Mouse (Mus musculus) small intestine, adult 2 months (tissue): Measurements from ENCODE around the gene Mgat4e. TPM values are rescaled to one million over a fixed set of nuclear protein-coding genes. Genes with fewer than 3 reads are reported as not detected.
"Not testable (repeated sequence)": the region's sequence is repeated elsewhere in the genome, so short reads cannot be mapped to it uniquely, and the experiment has no call there.

Experiments
- H3K27ac ChIP-seq: fragments of 200-500 bp; 2 replicates; pipeline ENCODE4 v1.5.1; 2012; ENCODE audit warnings: low read depth, low read length, control low read depth, inconsistent platforms; ENCODE audit not compliant: insufficient read depth
- H3K27me3 ChIP-seq: fragments of 200-500 bp; 2 replicates; pipeline ENCODE4 v1.6.1; 2012; ENCODE audit warnings: mild to moderate bottlenecking, moderate library complexity, low read length, inconsistent platforms; ENCODE audit not compliant: control insufficient read depth, insufficient read depth
- H3K36me3 ChIP-seq: fragments of 200-500 bp; 2 replicates; pipeline ENCODE4 v1.6.1; 2012; ENCODE audit warnings: mild to moderate bottlenecking, low read length, control low read depth, inconsistent platforms; ENCODE audit not compliant: control insufficient read depth, insufficient read depth
- H3K4me1 ChIP-seq: fragments of 200-500 bp; 2 replicates; pipeline ENCODE4 v1.6.1; 2012; ENCODE audit warnings: low read length, inconsistent platforms, mixed read lengths; ENCODE audit not compliant: control insufficient read depth, insufficient read depth, insufficient read length
- H3K4me3 ChIP-seq: fragments of 200-500 bp; 2 replicates; pipeline ENCODE4 v1.5.1; 2012; ENCODE audit warnings: low read depth, mild to moderate bottlenecking, control low read depth, inconsistent platforms, low read length, moderate library complexity
- CTCF ChIP-seq: fragments of 200-500 bp; IDR thresholded peaks from 2 replicates; pipeline ENCODE4 v1.5.1; 2012; ENCODE audit warnings: low read depth, mild to moderate bottlenecking, control low read depth, inconsistent platforms, low read length, moderate library complexity, mixed read lengths; ENCODE audit not compliant: insufficient replicate concordance, insufficient read length; ENCODE audit errors: extremely low read depth
- POLR2A ChIP-seq: fragments of 200-500 bp; IDR thresholded peaks from 2 replicates; pipeline ENCODE4 v1.6.1; 2012; ENCODE audit warnings: low read depth, mild to moderate bottlenecking, control low read depth, inconsistent platforms, low read length, moderate library complexity
- WGBS: fragments of 180-500 bp; shearing (Covaris S2); methylation state at CpG from one replicate; pipeline ENCODE4 v1.1.7; 2018; 5-methylcytosine and 5-hydroxymethylcytosine counted together
- polyA plus RNA-seq: library from polyadenylated mRNA; depleted of rRNA; stranded (reverse); fragments of >200 nt; gene quantifications from 2 replicates; pipeline ENCODE4 v1.2.3, GENCODE M21; 2012

Mgat4e gene
- polyA plus RNA-seq, 1 experiment = not detected

DNA sequence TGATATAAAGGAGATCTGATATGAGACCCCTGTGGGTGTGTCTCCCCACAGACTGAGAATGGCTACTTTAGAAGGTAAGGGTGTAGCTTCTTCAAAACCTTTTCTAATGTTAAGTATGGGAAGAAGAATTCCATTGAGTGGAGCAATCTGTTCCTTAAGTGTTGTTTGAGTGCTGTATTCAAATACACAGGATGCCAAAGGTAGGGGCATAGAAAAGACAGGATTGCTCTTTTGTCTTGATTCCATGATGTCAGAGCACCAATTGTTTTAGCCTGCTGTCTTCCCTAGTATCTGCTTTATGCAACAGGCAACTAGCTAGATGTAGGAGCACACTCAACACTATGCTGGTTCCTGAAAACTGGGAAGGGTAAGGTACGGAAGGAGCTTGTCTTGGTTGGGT is 14.4 kb downstream of the Mgat4e start:
- WGBS = 98% methylated on average over 1 of the region's 1 CpGs
- no peak overlapping the region for H3K27ac ChIP-seq
- peaks cover 10% of the 10 kb centered on the region for H3K4me1 ChIP-seq
- TF ChIP-seq CTCF (no peak), POLR2A (no peak)
- H3K4me3 ChIP-seq = no peak overlapping the region
- H3K27me3 ChIP-seq = no peaks in the 10 kb centered on the region
- H3K36me3 ChIP-seq = no peaks in the 10 kb centered on the region

DNA sequence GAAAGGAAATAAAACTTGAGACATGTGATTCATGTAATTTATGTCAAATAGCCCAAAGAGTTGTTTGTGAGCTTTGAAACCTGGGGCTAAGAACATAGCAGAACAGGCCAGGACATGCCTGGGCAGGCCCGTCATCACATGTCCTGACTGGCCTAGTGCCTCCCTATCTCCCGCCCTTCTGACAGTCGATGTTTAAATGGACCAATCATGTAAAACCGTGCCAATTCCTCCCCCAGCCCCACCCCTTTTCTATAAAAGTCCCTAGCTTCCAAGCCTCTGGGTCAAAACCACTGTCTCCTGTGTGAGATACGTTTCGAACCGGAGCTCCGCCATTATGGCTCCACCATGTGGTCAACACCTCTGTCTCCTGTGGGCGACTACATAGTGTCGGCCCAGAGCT is 15.8 kb downstream of the Mgat4e start:
- H3K27me3 ChIP-seq, H3K36me3 ChIP-seq, H3K4me3 ChIP-seq, H3K27ac ChIP-seq, H3K4me1 ChIP-seq: not testable (repeated sequence)
- WGBS = 93% methylated on average over 10 of the region's 10 CpGs

DNA sequence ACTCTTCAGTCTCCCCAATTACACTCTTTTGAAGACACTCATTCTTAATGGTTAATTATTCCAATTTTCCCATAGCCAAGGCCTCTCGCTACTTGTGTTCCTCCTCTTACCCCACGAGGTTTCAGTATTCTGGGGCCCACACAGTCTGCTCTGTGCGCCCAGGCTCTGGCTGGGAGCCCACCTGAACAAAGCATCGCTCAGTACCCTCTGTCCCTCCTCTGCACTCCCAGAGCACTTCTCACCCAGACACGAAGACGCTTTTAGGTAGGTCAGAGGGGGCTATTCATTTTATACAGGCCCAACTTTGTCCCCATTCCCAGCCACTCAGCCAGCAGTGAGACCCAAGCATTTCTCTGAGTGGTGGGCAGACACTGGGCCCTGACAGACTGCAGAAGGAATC is 18.9 kb downstream of the Mgat4e start:
- H3K4me1 ChIP-seq = peaks cover 7% of the 10 kb centered on the region; the same call in 1 of the 2 replicates
- no peak overlapping the region for H3K27ac ChIP-seq
- no peaks in the 10 kb centered on the region for H3K27me3 ChIP-seq
- no peaks in the 10 kb centered on the region for H3K36me3 ChIP-seq
- no peak overlapping the region for H3K4me3 ChIP-seq
- TF ChIP-seq CTCF = no peak
- TF ChIP-seq POLR2A = no peak
- 93% methylated on average over 6 of the region's 6 CpGs for WGBS

DNA sequence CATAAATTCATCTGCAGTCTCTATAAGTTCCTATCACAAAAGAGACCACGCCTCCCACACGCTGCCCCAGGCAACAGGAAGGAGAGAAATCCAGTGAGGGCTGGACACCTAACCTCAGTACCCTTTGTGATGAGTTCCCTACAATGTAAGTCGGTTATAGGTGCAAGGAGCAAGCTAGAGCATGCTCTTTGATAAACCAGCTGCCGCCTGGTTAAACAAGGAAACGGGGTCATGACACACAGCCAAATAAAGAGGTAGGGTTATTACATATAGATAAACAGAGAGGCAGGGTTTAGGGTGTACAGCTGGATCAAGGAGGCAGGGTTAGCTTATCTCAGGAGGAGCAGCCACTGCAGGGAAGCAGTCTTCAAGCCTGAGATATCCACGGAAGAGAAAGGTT is 22.7 kb downstream of the Mgat4e start:
- Histone ChIP-seq H3K4me3 (no peak overlapping the region), H3K4me1 (peaks cover 23% of the 10 kb centered on the region; the same call in 1 of the 2 replicates), H3K27ac (peak overlapping the region; percentile 77), H3K27me3 (no peaks in the 10 kb centered on the region), H3K36me3 (no peaks in the 10 kb centered on the region)
- TF ChIP-seq CTCF (no peak), POLR2A (no peak)
- 16% methylated on average over 6 of the region's 6 CpGs for WGBS

DNA sequence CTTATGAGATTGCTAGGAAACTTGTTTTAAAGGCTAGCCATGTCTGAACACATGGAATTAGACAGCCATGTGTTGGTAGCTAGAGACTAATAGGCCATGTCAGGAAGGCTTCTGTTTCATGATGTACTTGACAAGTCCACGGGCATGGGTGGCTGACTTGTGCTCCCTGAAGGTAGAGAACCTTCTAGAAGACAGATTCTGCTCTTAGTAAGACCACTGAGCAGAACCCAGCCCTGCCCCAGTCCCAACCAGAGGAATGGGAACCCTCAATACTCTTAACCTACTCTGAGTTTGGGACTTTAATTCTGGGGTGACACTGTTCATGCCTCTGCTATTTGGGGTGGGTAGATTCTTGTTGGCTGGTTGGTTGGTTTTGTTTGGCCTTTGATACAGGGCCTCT is 24.5 kb downstream of the Mgat4e start:
- Histone ChIP-seq H3K27me3 (no peaks in the 10 kb centered on the region), H3K4me1 (peaks cover 30% of the 10 kb centered on the region; the same call in 1 of the 2 replicates), H3K27ac (no peak overlapping the region), H3K4me3 (no peak overlapping the region), H3K36me3 (no peaks in the 10 kb centered on the region)
- TF ChIP-seq POLR2A = no peak
- TF ChIP-seq CTCF = no peak
- WGBS = 96% methylated on average over 1 of the region's 1 CpGs

GRCm38 (mm10) chr1:134524424-134524823 is 25.1 kb downstream of the Mgat4e start:
- H3K4me1 ChIP-seq = peaks cover 30% of the 10 kb centered on the region; the same call in 1 of the 2 replicates
- no peaks in the 10 kb centered on the region for H3K27me3 ChIP-seq
- H3K4me3 ChIP-seq = no peak overlapping the region
- TF ChIP-seq CTCF (peak; percentile 34; the same call in 1 of the 2 replicates), POLR2A (no peak)
- H3K27ac ChIP-seq = 0 out of 2 replicates have a peak overlapping the region, but pooled peaks have one; percentile 64
- 79% methylated on average over 5 of the region's 5 CpGs for WGBS
- H3K36me3 ChIP-seq = no peaks in the 10 kb centered on the region

DNA sequence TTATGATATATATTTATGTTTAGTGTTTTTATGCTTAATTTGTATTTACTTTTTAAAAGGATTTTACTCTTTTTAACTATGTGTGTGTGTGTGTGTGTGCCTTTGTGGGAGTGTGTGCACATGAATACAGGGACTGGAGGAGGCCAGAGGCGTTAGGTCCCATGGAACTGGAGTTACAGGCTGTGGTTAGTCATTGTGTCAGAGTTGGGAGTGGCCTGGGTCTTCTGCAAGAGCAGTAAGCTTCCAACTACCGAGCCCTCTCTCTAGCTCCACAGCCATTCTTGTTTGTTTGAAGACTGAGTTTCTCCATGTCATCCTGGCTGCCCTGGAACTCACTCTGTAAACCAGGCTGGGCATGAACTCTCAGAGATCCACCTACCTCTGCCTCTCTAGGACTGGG is 27.2 kb downstream of the Mgat4e start:
- no peaks in the 10 kb centered on the region for H3K36me3 ChIP-seq
- no peaks in the 10 kb centered on the region for H3K27me3 ChIP-seq
- 26% methylated on average over 2 of the region's 2 CpGs for WGBS
- peaks cover 31% of the 10 kb centered on the region; the same call in 1 of the 2 replicates for H3K4me1 ChIP-seq
- H3K27ac ChIP-seq = peak overlapping the region; percentile 71
- no peak overlapping the region for H3K4me3 ChIP-seq
- no peak for TF ChIP-seq CTCF
- TF ChIP-seq POLR2A = no peak

DNA sequence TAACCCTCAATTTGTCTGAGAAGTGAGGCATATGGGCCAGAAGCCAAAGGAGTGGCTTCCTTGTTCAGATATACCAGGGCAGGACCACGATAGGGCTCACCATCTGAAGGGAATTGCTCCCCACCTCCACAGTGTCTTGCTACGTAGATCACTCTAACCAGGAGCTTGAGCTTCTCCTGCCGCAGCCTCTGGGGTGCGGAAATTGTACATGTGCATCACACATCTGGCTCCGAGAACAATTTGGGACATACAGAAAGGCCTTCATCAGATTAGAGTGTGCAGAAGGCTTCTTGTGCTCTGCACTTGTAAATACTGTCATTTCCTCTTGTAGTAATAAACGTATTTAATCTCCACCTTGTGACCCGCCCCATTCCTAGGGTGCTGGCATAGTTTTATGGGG is 28.3 kb downstream of the Mgat4e start:
- Histone ChIP-seq H3K4me3 (no peak overlapping the region), H3K27me3 (no peaks in the 10 kb centered on the region), H3K27ac (peak overlapping the region; percentile 92), H3K36me3 (no peaks in the 10 kb centered on the region), H3K4me1 (peaks cover 27% of the 10 kb centered on the region; the same call in 1 of the 2 replicates)
- whole genome bisulfite sequencing = 32% methylated on average over 7 of the region's 7 CpGs
- TF ChIP-seq POLR2A (no peak), CTCF (no peak)
